In genomic region chr12:38385942-38386341, GRCm38 (mm10) we compare ENCODE assay signal across 27 mouse cellular contexts.
DNase-seq lines count a peak whose midpoint lies in the region; ATAC-seq lines count a peak whose summit lies in the region.
"Had no signal": no experiment of that assay in that cellular context is flagged by ENCODE, and none has a peak within 500 bp of the region (broad histone marks: within the 10 kb centered on the region; RNA-seq: fewer than 3 reads in every experiment).

No protein-coding gene starts in this region.

- H3K9ac ChIP-seq in forebrain, embryonic 14.5 days (ENCODE audit: low read length), result no peak overlapping the region
- no peak overlapping the region for H3K9ac ChIP-seq in forebrain, embryonic 11.5 days (ENCODE audit: low read length)
- no peak overlapping the region for H3K9ac ChIP-seq in lung, embryonic 15.5 days
- no peak overlapping the region for H3K9ac ChIP-seq in forebrain, embryonic 16.5 days (replicated peaks; ENCODE audit: low read depth, low read length)
- H3K9ac ChIP-seq: intestine, embryonic 15.5 days; limb, embryonic 12.5 days; liver, embryonic 15.5 days; lung, embryonic 14.5 days had no signal

- no peak overlapping the region for H3K27ac ChIP-seq in forebrain, embryonic 14.5 days (ENCODE audit: low read depth, low read length)
- H3K27ac ChIP-seq in forebrain, embryonic 11.5 days (ENCODE audit: low read depth, low read length), result no peak overlapping the region
- peak overlapping the region; percentile 45; the same call in 1 of the 2 replicates for H3K27ac ChIP-seq in lung, embryonic 15.5 days
- H3K27ac ChIP-seq in forebrain, embryonic 16.5 days (ENCODE audit: low read length), result no peak overlapping the region; the same call in 1 of the 2 replicates
- H3K27ac ChIP-seq: gastrocnemius, adult 2 months; hindbrain, embryonic 10.5 days; intestine, embryonic 15.5 days; kidney, postnatal 0 days; limb, embryonic 12.5 days; liver, embryonic 15.5 days; stomach, postnatal 0 days had no signal

- H3K4me3 ChIP-seq in forebrain, embryonic 14.5 days (ENCODE audit: low read depth, low read length), result no peak overlapping the region
- no peak overlapping the region for H3K4me3 ChIP-seq in forebrain, embryonic 11.5 days (ENCODE audit: low read depth, low read length)
- H3K4me3 ChIP-seq in lung, embryonic 15.5 days, result no peak overlapping the region
- no peak overlapping the region for H3K4me3 ChIP-seq in forebrain, embryonic 16.5 days (replicated peaks; ENCODE audit: low read length)
- H3K4me3 ChIP-seq: gastrocnemius, adult 2 months; hindbrain, embryonic 10.5 days; intestine, embryonic 15.5 days; limb, embryonic 12.5 days; liver, embryonic 15.5 days had no signal

- intact Hi-C loops in gastrocnemius, postnatal 14 days (cut with DNase I; ENCODE audit: low total_unique reads), result no loop called here

- no peaks in the 10 kb centered on the region for H3K27me3 ChIP-seq in forebrain, embryonic 14.5 days (replicated peaks; ENCODE audit: control insufficient read depth, insufficient read depth, low read length)
- H3K27me3 ChIP-seq in forebrain, embryonic 11.5 days (ENCODE audit: control insufficient read depth, insufficient read depth, low read length), result no peaks in the 10 kb centered on the region
- no peaks in the 10 kb centered on the region for H3K27me3 ChIP-seq in lung, embryonic 15.5 days
- H3K27me3 ChIP-seq in forebrain, embryonic 16.5 days (replicated peaks; ENCODE audit: control insufficient read depth, insufficient read depth, low read length), result no peaks in the 10 kb centered on the region
- H3K27me3 ChIP-seq: intestine, embryonic 15.5 days; limb, embryonic 12.5 days; liver, embryonic 15.5 days had no signal

- DNase-seq in forebrain, embryonic 14.5 days (ENCODE audit: low spot score), result peak; percentile 75
- no peak for DNase-seq in forebrain, embryonic 11.5 days (ENCODE audit: low spot score)
- no peak for DNase-seq in lung, postnatal 25 days (ENCODE audit: low spot score)
- DNase-seq in right cerebral cortex, postnatal 10 days (ENCODE audit: low spot score in 2 of 2), result no peak
- DNase-seq in gastrocnemius, postnatal 14 days, result no peak
- DNase-seq: adrenal gland, postnatal 14 days; cerebellum, postnatal 25 days; gastrocnemius, adult 2 months; heart, postnatal 14 days; kidney, adult 8-10 months; kidney, postnatal 4 days; layer of hippocampus, adult 9-11 months; lung, embryonic 14.5 days; lung, postnatal 36 days; right cerebral cortex, postnatal 4 days; thymus, adult 18-20 months; thymus, postnatal 36 days had no signal

- no peaks in the 10 kb centered on the region for H3K36me3 ChIP-seq in forebrain, embryonic 14.5 days (ENCODE audit: control insufficient read depth, insufficient read depth, low read length)
- no peaks in the 10 kb centered on the region for H3K36me3 ChIP-seq in forebrain, embryonic 11.5 days (ENCODE audit: control insufficient read depth, insufficient read depth, low read length)
- no peaks in the 10 kb centered on the region for H3K36me3 ChIP-seq in lung, embryonic 15.5 days
- H3K36me3 ChIP-seq in forebrain, embryonic 16.5 days (ENCODE audit: control insufficient read depth, insufficient read depth), result no peaks in the 10 kb centered on the region
- H3K36me3 ChIP-seq: hindbrain, embryonic 10.5 days; intestine, embryonic 15.5 days; limb, embryonic 12.5 days; liver, embryonic 15.5 days had no signal

- H3K4me1 ChIP-seq in forebrain, embryonic 14.5 days (ENCODE audit: control insufficient read depth, insufficient read depth, low read length), result peaks cover 8% of the 10 kb centered on the region; the same call in 1 of the 2 replicates
- H3K4me1 ChIP-seq in forebrain, embryonic 11.5 days (replicated peaks; ENCODE audit: control insufficient read depth, insufficient read depth, low read length), result no peaks in the 10 kb centered on the region
- peaks cover 7% of the 10 kb centered on the region for H3K4me1 ChIP-seq in lung, embryonic 15.5 days
- peaks cover 9% of the 10 kb centered on the region; the same call in 1 of the 2 replicates for H3K4me1 ChIP-seq in forebrain, embryonic 16.5 days (replicated peaks; ENCODE audit: control insufficient read depth, insufficient read depth, low read length)
- H3K4me1 ChIP-seq: hindbrain, embryonic 10.5 days; intestine, embryonic 15.5 days; limb, embryonic 12.5 days; liver, embryonic 15.5 days had no signal

- H3K4me2 ChIP-seq in forebrain, embryonic 14.5 days (ENCODE audit: low read length), result no peak overlapping the region
- no peak overlapping the region for H3K4me2 ChIP-seq in forebrain, embryonic 11.5 days (ENCODE audit: low read depth, low read length, severe bottlenecking)
- no peak overlapping the region for H3K4me2 ChIP-seq in lung, embryonic 15.5 days
- H3K4me2 ChIP-seq in forebrain, embryonic 16.5 days (ENCODE audit: low read length), result no peak overlapping the region
- H3K4me2 ChIP-seq: intestine, embryonic 15.5 days; limb, embryonic 12.5 days; liver, embryonic 15.5 days; lung, embryonic 14.5 days; midbrain, embryonic 11.5 days had no signal

- no peaks in the 10 kb centered on the region for H3K9me3 ChIP-seq in forebrain, embryonic 14.5 days (replicated peaks; ENCODE audit: control insufficient read depth, low read length)
- no peaks in the 10 kb centered on the region for H3K9me3 ChIP-seq in forebrain, embryonic 11.5 days (ENCODE audit: control insufficient read depth, low read length)
- no peaks in the 10 kb centered on the region for H3K9me3 ChIP-seq in lung, embryonic 15.5 days
- no peaks in the 10 kb centered on the region for H3K9me3 ChIP-seq in forebrain, embryonic 16.5 days (ENCODE audit: control insufficient read depth, low read length)
- H3K9me3 ChIP-seq: hindbrain, embryonic 10.5 days; intestine, embryonic 15.5 days; limb, embryonic 12.5 days; liver, embryonic 15.5 days had no signal

- WGBS in forebrain, embryonic 14.5 days, result 24% methylated on average over 6 of the region's 6 CpGs
- WGBS in forebrain, embryonic 11.5 days, result 73% methylated on average over 6 of the region's 6 CpGs
- WGBS in lung, embryonic 15.5 days, result 63% methylated on average over 6 of the region's 6 CpGs
- 19% methylated on average over 6 of the region's 6 CpGs for WGBS in forebrain, embryonic 16.5 days

- peak; percentile 81; the same call in 1 of the 2 replicates for ATAC-seq in forebrain, embryonic 14.5 days
- ATAC-seq in forebrain, embryonic 11.5 days (replicated peaks; ENCODE audit: low FRiP score), result no peak
- ATAC-seq in lung, embryonic 15.5 days (ENCODE audit: borderline replicate concordance, extremely low read depth, low FRiP score, low TSS enrichment), result no peak
- ATAC-seq in forebrain, embryonic 16.5 days, result peak; percentile 88
- ATAC-seq: hindbrain, embryonic 16.5 days; intestine, embryonic 15.5 days had no signal

Comparison
In these comparisons a context has a peak if more than half of its experiments do, and no peak if none do; other contexts are left out.
1. ATAC-seq: peak in forebrain, embryonic 14.5 days (single experiment) and forebrain, embryonic 16.5 days (single experiment); none in forebrain, embryonic 11.5 days (single experiment) and lung, embryonic 15.5 days (single experiment).